Mouse (Mus musculus): Measurements from ENCODE around the gene Arhgap19.

- no peak for TF ChIP-seq POLR2A (IDR thresholded peaks at IDR 0.05; ENCODE audit: low read depth, low read length)
- no peak for TF ChIP-seq CTCF (IDR thresholded peaks at IDR 0.05; ENCODE audit: extremely low read depth, insufficient read depth, insufficient read length, insufficient replicate concordance)
Measured at GRCm38 (mm10) chr19:41837194-41837916, 35.5 kb upstream of the Arhgap19 start.

Data from spleen, adult 2 months (tissue).